Mouse (Mus musculus) heart, adult 2 months (tissue): ENCODE measurements around the gene Arhgef10l. TPM values are rescaled to one million over a fixed set of nuclear protein-coding genes. Genes with fewer than 3 reads are reported as not detected.

Experiments
- DNase-seq, 2 experiments: peaks; one replicate each; pipeline ENCODE4 v3.0.0; 2021
- H3K27ac ChIP-seq: fragments of 200-600 bp; 2 replicates; pipeline ENCODE4 v1.8.1; 2022
- H3K27me3 ChIP-seq: fragments of 200-500 bp; 2 replicates; pipeline ENCODE4 v1.6.1; 2012; ENCODE audit warnings: mild to moderate bottlenecking, low read length, inconsistent platforms, mixed read lengths; ENCODE audit not compliant: control insufficient read depth, insufficient read depth
- H3K36me3 ChIP-seq: fragments of 200-500 bp; 2 replicates; pipeline ENCODE4 v1.6.1; 2012; ENCODE audit warnings: low read length, inconsistent platforms; ENCODE audit not compliant: control insufficient read depth, insufficient read depth
- H3K4me1 ChIP-seq: fragments of 200-500 bp; 2 replicates; pipeline ENCODE4 v1.6.1; 2011; ENCODE audit warnings: low read length; ENCODE audit not compliant: control insufficient read depth, insufficient read depth
- H3K4me3 ChIP-seq: fragments of 200-600 bp; 2 replicates; pipeline ENCODE4 v1.8.1; 2022
- H3K79me2 ChIP-seq: fragments of 200-500 bp; replicated peaks from 2 replicates; pipeline ENCODE4 v1.6.1; 2012; ENCODE audit warnings: mild to moderate bottlenecking, inconsistent platforms, low read length, moderate library complexity, mixed read lengths; ENCODE audit not compliant: control insufficient read depth, insufficient read depth
- H3K9ac ChIP-seq: fragments of 200-500 bp; 2 replicates; pipeline ENCODE4 v1.6.1; 2012; ENCODE audit warnings: low read depth, mild to moderate bottlenecking, control low read depth, inconsistent platforms, low read length, mixed read lengths
- CTCF ChIP-seq: fragments of 200-600 bp; IDR thresholded peaks from 2 replicates; pipeline ENCODE4 v1.8.1; 2022; ENCODE audit warnings: antibody characterized with exemption, mild to moderate bottlenecking, moderate library complexity
- EP300 ChIP-seq: fragments of 200-500 bp; IDR thresholded peaks from 2 replicates; pipeline ENCODE4 v1.6.1; 2011; ENCODE audit warnings: low read depth, low read length, control low read depth; ENCODE audit not compliant: insufficient read depth
- POLR2A ChIP-seq: fragments of 200-500 bp; IDR thresholded peaks from 2 replicates; pipeline ENCODE4 v1.6.1; 2011; ENCODE audit warnings: mild to moderate bottlenecking, low read depth, low read length, control low read depth; ENCODE audit not compliant: insufficient read depth
- WGBS: fragments of 180-500 bp; shearing (Covaris S2); methylation state at CpG from one replicate; pipeline ENCODE4 v1.1.7; 2018; 5-methylcytosine and 5-hydroxymethylcytosine counted together
- intact Hi-C: fragments of 180-260 bp; cut with DNase I; formaldehyde crosslinking; loops from one replicate; pipeline ENCODE4 v1.15.1; 2025
- polyA plus RNA-seq: library from polyadenylated mRNA; depleted of rRNA; stranded (reverse); fragments of >200 nt; gene quantifications from 2 replicates; pipeline ENCODE4 v1.2.3, GENCODE M21; 2012
- total RNA-seq, 2 experiments: library from RNA; stranded (reverse); gene quantifications; 2 replicates each; pipeline ENCODE4 v1.2.3; 2021

Gene Arhgef10l
- total and polyA plus RNA-seq, 3 experiments = 54.7 to 74.4 (median 61.0) TPM

DNA sequence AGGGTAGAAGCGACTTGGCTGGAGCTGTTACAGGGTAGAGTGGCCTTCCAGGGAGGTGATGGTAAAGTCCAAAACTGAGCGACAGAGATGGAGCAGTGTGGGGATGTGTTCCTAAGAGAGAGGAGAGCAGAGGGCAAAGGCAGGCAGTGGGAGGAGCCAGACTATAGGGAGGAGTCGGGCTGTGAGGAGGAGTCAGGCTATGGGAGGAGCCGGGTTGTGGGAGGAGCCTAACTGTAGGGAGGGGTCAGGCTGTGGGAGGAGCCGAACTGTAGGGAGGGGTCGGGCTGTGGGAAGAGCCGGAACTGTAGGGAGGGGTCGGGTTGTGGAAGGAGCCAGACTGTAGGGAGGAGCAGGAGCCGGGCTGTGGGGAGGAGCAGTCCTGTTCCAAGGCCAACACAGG lies 134.8 kb downstream of the Arhgef10l start:
- H3K36me3 ChIP-seq = no peaks in the 10 kb centered on the region
- 49% methylated on average over 9 of the region's 9 CpGs for WGBS
- no peak overlapping the region for H3K4me3 ChIP-seq
- no peak for TF ChIP-seq POLR2A
- TF ChIP-seq EP300 = no peak
- TF ChIP-seq CTCF = no peak
- H3K27me3 ChIP-seq = no peaks in the 10 kb centered on the region
- no peak overlapping the region for H3K27ac ChIP-seq
- H3K79me2 ChIP-seq = no peaks in the 10 kb centered on the region
- H3K4me1 ChIP-seq = no peaks in the 10 kb centered on the region; the same call in 1 of the 2 replicates
- intact Hi-C loops = no loop called here
- no peak for DNase-seq
- H3K9ac ChIP-seq = no peak overlapping the region

DNA sequence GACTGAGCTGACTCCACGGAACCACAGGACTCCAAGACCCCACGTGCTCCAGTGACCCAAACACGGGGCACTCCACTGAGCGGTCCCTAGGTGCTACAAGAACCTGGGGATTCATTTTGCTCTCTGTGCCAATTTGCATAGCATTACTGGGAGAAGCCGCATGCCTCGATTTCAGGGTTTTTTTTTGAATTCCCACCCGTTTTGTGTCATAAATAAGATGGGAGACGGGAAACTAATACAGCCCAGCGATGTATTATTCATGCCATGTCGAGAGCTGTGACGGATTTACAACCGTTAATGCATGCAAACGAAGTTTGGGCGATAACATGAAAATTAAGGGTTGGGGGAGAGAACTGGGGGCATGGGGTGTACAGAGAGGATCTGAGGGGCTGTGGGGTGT lies 136.1 kb downstream of the Arhgef10l start:
- intact Hi-C loops = no loop called here
- no peak for DNase-seq
- H3K4me1 ChIP-seq = no peaks in the 10 kb centered on the region; the same call in 1 of the 2 replicates
- H3K27ac ChIP-seq = no peak overlapping the region
- no peak overlapping the region for H3K4me3 ChIP-seq
- no peaks in the 10 kb centered on the region for H3K79me2 ChIP-seq
- no peaks in the 10 kb centered on the region for H3K27me3 ChIP-seq
- no peak for TF ChIP-seq POLR2A
- TF ChIP-seq EP300 = no peak
- no peak for TF ChIP-seq CTCF
- whole genome bisulfite sequencing = 87% methylated on average over 14 of the region's 14 CpGs
- no peak overlapping the region for H3K9ac ChIP-seq
- H3K36me3 ChIP-seq = no peaks in the 10 kb centered on the region

DNA sequence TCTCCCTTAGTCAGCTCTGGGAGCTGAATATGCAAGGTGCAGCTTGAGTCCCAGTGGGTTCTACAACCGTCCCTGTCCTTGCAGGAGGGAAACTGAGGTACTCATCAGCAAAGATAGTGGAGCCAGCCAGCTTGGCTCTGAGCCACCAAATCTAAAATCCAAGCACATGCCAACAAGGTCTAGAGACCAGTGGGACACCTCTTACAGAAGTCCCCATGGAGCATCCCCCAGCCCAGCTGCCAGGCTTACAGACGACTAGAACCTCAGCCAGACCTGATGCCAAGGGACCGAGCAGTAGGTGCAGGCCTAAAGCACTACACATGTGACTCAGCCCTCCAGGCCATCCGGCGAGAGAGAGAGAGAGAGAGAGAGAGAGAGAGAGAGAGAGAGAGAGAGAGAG lies 137.4 kb downstream of the Arhgef10l start:
- Histone ChIP-seq H3K9ac (no peak overlapping the region), H3K79me2 (no peaks in the 10 kb centered on the region), H3K4me3 (no peak overlapping the region), H3K27me3 (no peaks in the 10 kb centered on the region), H3K27ac (no peak overlapping the region), H3K36me3 (no peaks in the 10 kb centered on the region), H3K4me1 (no peaks in the 10 kb centered on the region; the same call in 1 of the 2 replicates)
- intact Hi-C loops = no loop called here
- TF ChIP-seq CTCF = no peak
- TF ChIP-seq EP300 = no peak
- TF ChIP-seq POLR2A = no peak
- no peak for DNase-seq
- WGBS = 75% methylated on average over 5 of the region's 5 CpGs

DNA sequence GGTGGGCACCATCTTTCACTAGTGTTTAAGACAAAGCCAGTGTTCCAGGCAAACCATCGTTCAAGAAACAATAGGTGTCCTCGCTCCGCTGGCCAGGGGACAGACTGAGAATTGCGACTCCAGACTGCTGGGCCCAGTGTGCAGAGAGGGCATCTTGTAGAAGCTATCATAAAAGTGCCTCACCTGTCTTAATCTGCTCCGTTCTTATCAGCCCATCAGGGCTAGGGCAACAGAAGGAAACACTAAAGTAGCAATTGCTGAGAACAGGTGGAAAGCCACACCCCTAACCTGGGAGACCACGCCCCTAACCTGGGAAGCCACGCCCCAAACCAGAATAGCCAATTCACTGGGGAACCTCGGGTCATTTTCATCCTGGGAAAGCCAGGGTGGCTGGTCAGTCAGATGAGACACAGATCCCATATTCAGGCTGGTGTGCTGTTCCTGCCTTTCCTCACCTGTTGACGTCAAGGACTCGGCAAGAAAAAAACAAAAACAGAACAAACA lies 140.1 kb downstream of the Arhgef10l start:
- Histone ChIP-seq H3K27ac (no peak overlapping the region), H3K4me1 (no peaks in the 10 kb centered on the region), H3K36me3 (no peaks in the 10 kb centered on the region), H3K9ac (no peak overlapping the region), H3K27me3 (no peaks in the 10 kb centered on the region), H3K79me2 (0 out of 2 replicates have a peak, but pooled peaks cover 1% of the 10 kb centered on the region), H3K4me3 (no peak overlapping the region)
- 77% methylated on average over 10 of the region's 10 CpGs for WGBS
- intact Hi-C loops = no loop called here
- DNase-seq = no peak
- no peak for TF ChIP-seq EP300
- no peak for TF ChIP-seq POLR2A
- TF ChIP-seq CTCF = no peak

DNA sequence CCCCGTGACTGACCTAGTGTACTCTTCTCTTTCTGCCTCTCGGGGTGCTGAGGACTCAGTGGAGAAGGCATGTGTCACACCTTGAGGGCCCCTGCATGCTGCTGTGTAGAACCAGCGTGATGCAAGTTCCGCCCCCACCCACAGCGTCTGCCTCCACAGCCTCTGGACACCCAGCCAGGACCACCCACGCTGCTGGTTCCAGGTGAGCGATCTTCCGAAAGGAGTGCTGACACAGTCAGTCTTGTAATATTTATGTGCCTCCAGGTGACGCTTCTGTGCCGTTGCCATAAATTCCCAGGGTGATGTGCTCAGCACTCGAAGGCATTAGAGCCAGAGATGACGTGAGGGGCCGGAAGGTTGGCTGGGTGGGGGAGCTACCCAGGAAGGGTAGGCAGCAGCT lies 140.9 kb downstream of the Arhgef10l start:
- 0 out of 2 replicates have a peak, but pooled peaks cover 1% of the 10 kb centered on the region for H3K79me2 ChIP-seq
- intact Hi-C loops = no loop called here
- TF ChIP-seq POLR2A (no peak), EP300 (no peak), CTCF (no peak)
- H3K27ac ChIP-seq = no peak overlapping the region
- no peak overlapping the region for H3K4me3 ChIP-seq
- 87% methylated on average over 13 of the region's 13 CpGs for WGBS
- H3K4me1 ChIP-seq = no peaks in the 10 kb centered on the region
- no peaks in the 10 kb centered on the region for H3K27me3 ChIP-seq
- H3K9ac ChIP-seq = no peak overlapping the region
- no peaks in the 10 kb centered on the region for H3K36me3 ChIP-seq
- no peak for DNase-seq

DNA sequence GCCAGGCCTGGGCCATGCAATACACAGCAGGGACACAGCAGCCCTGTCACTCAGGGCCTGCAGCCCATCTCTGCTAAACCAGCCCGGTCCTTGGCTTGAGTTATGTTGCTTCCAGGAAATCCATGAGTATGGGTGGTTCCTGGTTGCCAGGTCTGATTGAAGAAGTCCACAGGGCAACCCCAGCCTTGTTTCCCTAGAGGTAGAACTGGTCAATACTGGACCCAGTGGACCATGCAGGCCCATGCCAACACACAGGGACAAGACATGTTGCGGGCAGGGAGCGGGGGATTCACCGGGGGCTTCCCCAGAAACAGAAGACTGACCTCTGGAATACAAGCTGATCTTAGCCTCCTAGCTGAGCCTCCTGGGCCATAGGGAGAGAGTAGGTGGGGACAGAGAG lies 142.9 kb downstream of the Arhgef10l start:
- 86% methylated on average over 4 of the region's 4 CpGs for WGBS
- TF ChIP-seq POLR2A (no peak), EP300 (no peak), CTCF (no peak)
- intact Hi-C loops = no loop called here
- Histone ChIP-seq H3K79me2 (0 out of 2 replicates have a peak, but pooled peaks cover 1% of the 10 kb centered on the region), H3K4me1 (no peaks in the 10 kb centered on the region), H3K27ac (no peak overlapping the region), H3K9ac (no peak overlapping the region), H3K27me3 (no peaks in the 10 kb centered on the region), H3K36me3 (no peaks in the 10 kb centered on the region), H3K4me3 (no peak overlapping the region)
- DNase-seq = no peak
